Mouse (Mus musculus) cortical plate, adult 2 months (tissue): Measurements from ENCODE around the gene Arntl.

Experiments used
- CTCF ChIP-seq: fragments of 200-500 bp; IDR thresholded peaks from 2 replicates; pipeline ENCODE4 v1.5.1; 2011; ENCODE audit warnings: mild to moderate bottlenecking, control low read depth, low read length; ENCODE audit not compliant: insufficient read depth; ENCODE audit errors: extremely low read depth
- POLR2A ChIP-seq: fragments of 200-500 bp; IDR thresholded peaks from 2 replicates; pipeline ENCODE4 v1.6.1; 2011; ENCODE audit warnings: mild to moderate bottlenecking, low read length, control low read depth; ENCODE audit not compliant: insufficient read depth; ENCODE audit errors: extremely low read depth

DNA sequence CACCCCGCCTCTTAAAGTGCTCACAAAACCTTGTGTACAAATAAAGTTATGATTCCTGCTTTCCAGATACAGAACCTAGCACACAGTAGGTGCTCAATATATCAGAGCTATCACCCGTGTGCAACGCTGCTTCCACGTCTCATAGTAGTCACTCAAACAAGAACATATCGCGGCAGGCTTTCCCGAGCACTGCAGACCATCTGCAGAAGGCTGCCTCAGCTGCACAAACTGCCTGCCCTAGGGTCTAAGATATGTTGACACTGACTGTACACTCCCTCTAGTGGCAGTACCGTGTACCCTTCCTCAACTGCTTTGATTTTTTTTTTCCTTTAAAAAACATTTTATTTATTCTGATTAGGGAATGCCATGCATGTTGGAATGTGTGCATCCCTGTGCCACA is 40.2 kb upstream of the Arntl start:
- peak; percentile 59 for TF ChIP-seq CTCF
- TF ChIP-seq POLR2A = no peak
